Mouse (Mus musculus) megakaryocyte, embryonic 14.5 days (primary cell): ENCODE data around the gene Spon1.

Source experiments
- FLI1 ChIP-seq: IDR thresholded peaks from 2 replicates; pipeline ENCODE4 v1.6.1; 2012; ENCODE audit warnings: low read length, inconsistent platforms, mixed read lengths
- GATA1 ChIP-seq: IDR thresholded peaks from 3 replicates; pipeline ENCODE4 v1.6.1; 2012; ENCODE audit warnings: mixed read lengths, low read length, inconsistent platforms, borderline replicate concordance

GRCm38 (mm10) chr7:113919505-113919904 is 153.7 kb downstream of the Spon1 start:
- TF ChIP-seq GATA1 (no peak), FLI1 (no peak)
